ENCODE assay signal across 11 mouse cellular contexts in the genomic region with DNA sequence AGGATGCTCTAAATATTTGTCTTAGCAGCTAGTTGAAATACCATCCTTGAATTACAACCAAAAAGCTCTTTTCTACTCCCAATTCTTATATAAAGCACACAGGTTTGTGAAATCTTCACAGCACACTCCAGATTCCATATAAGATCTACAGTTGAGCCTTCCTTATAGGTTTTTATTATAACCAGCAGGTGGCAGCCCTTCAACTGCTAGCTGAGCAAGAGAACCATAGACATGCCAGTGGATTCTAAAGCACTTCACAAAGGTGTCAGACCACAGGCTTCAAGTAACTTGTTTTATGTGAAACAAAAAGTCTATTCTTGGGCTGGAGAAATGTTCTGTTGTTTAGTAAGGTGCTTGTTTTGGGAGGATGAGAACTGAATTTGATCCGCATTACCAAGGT.
DNase-seq lines count a peak whose midpoint lies in the region; ATAC-seq and TF ChIP-seq lines count a peak whose summit lies in the region.
"Had no signal": no experiment of that assay in that cellular context is flagged by ENCODE, and none has a peak within 500 bp of the region (broad histone marks: within the 10 kb centered on the region; RNA-seq: fewer than 3 reads in every experiment).

No protein-coding gene starts in this region.

- no peak overlapping the region for H3K4me3 ChIP-seq in hindbrain, embryonic 14.5 days (replicated peaks; ENCODE audit: low read length)
- no peak overlapping the region for H3K4me3 ChIP-seq in hindbrain, embryonic 10.5 days
- no peak overlapping the region for H3K4me3 ChIP-seq in midbrain, embryonic 15.5 days
- no peak overlapping the region for H3K4me3 ChIP-seq in midbrain, embryonic 10.5 days
- no peak overlapping the region for H3K4me3 ChIP-seq in stomach, postnatal 0 days (ENCODE audit: low read depth, low read length)
- H3K4me3 ChIP-seq: erythroblast, embryonic 14.5 days; heart, embryonic 15.5 days; limb, embryonic 12.5 days had no signal

- TF ChIP-seq CTCF in stomach, postnatal 0 days (IDR thresholded peaks at IDR 0.05; ENCODE audit: low read depth), result peak; percentile 58

- no peak overlapping the region for H3K9ac ChIP-seq in hindbrain, embryonic 14.5 days
- H3K9ac ChIP-seq in midbrain, embryonic 15.5 days, result no peak overlapping the region
- H3K9ac ChIP-seq in stomach, postnatal 0 days (ENCODE audit: low read length), result no peak overlapping the region
- H3K9ac ChIP-seq: heart, embryonic 15.5 days; limb, embryonic 12.5 days had no signal

- no peaks in the 10 kb centered on the region for H3K9me3 ChIP-seq in hindbrain, embryonic 14.5 days (ENCODE audit: control insufficient read depth, low read length)
- no peaks in the 10 kb centered on the region for H3K9me3 ChIP-seq in hindbrain, embryonic 10.5 days
- no peaks in the 10 kb centered on the region for H3K9me3 ChIP-seq in midbrain, embryonic 15.5 days
- H3K9me3 ChIP-seq in midbrain, embryonic 10.5 days (replicated peaks), result no peaks in the 10 kb centered on the region
- no peaks in the 10 kb centered on the region for H3K9me3 ChIP-seq in stomach, postnatal 0 days (ENCODE audit: control insufficient read depth, low read length)
- H3K9me3 ChIP-seq: heart, embryonic 15.5 days; limb, embryonic 12.5 days had no signal

- ATAC-seq in hindbrain, embryonic 14.5 days (ENCODE audit: low FRiP score), result no peak
- ATAC-seq in midbrain, embryonic 15.5 days (replicated peaks), result peak; percentile 82; the same call in 1 of the 2 replicates
- ATAC-seq in stomach, postnatal 0 days (ENCODE audit: low FRiP score, low TSS enrichment), result no peak

- H3K27ac ChIP-seq in hindbrain, embryonic 14.5 days, result no peak overlapping the region
- no peak overlapping the region for H3K27ac ChIP-seq in hindbrain, embryonic 10.5 days
- no peak overlapping the region for H3K27ac ChIP-seq in midbrain, embryonic 15.5 days
- no peak overlapping the region for H3K27ac ChIP-seq in midbrain, embryonic 10.5 days (replicated peaks)
- H3K27ac ChIP-seq in stomach, postnatal 0 days (replicated peaks), result no peak overlapping the region
- H3K27ac ChIP-seq: heart, embryonic 15.5 days; limb, embryonic 12.5 days had no signal

- no peak for TF ChIP-seq EP300 in stomach, postnatal 0 days (optimal IDR thresholded peaks at IDR 0.05)

- DNase-seq in hindbrain, embryonic 14.5 days (ENCODE audit: low spot score), result peak; percentile 65
- DNase-seq in hindbrain, embryonic 10.5 days (ENCODE audit: low spot score), result no peak
- DNase-seq in midbrain, embryonic 10.5 days (ENCODE audit: low spot score), result no peak
- DNase-seq in brain, embryonic 18.5 days (ENCODE audit: low read depth, low spot score), result peak; percentile 10
- DNase-seq in stomach, postnatal 0 days (ENCODE audit: low spot score), result no peak
- DNase-seq in adrenal gland, adult 2 months, result no peak
- DNase-seq in adrenal gland, postnatal 14 days, result no peak

- H3K27me3 ChIP-seq in hindbrain, embryonic 14.5 days (ENCODE audit: control insufficient read depth, insufficient read depth, low read length), result no peaks in the 10 kb centered on the region
- H3K27me3 ChIP-seq in hindbrain, embryonic 10.5 days (ENCODE audit: insufficient read depth, poor library complexity, severe bottlenecking), result no peaks in the 10 kb centered on the region
- no peaks in the 10 kb centered on the region for H3K27me3 ChIP-seq in midbrain, embryonic 15.5 days (replicated peaks)
- H3K27me3 ChIP-seq in midbrain, embryonic 10.5 days (ENCODE audit: low read depth, poor library complexity, severe bottlenecking), result no peaks in the 10 kb centered on the region
- no peaks in the 10 kb centered on the region for H3K27me3 ChIP-seq in stomach, postnatal 0 days (ENCODE audit: control insufficient read depth, insufficient read depth, low read length)
- H3K27me3 ChIP-seq: heart, embryonic 15.5 days; limb, embryonic 12.5 days had no signal

- WGBS in hindbrain, embryonic 14.5 days, result 91% methylated on average over 1 of the region's 1 CpGs
- WGBS in hindbrain, embryonic 10.5 days, result 96% methylated on average over 1 of the region's 1 CpGs
- WGBS in midbrain, embryonic 15.5 days, result 86% methylated on average over 1 of the region's 1 CpGs
- 98% methylated on average over 1 of the region's 1 CpGs for WGBS in midbrain, embryonic 10.5 days
- WGBS in stomach, postnatal 0 days, result 88% methylated on average over 1 of the region's 1 CpGs

- no peaks in the 10 kb centered on the region for H3K4me1 ChIP-seq in hindbrain, embryonic 14.5 days (replicated peaks; ENCODE audit: control insufficient read depth, insufficient read depth, low read length)
- no peaks in the 10 kb centered on the region for H3K4me1 ChIP-seq in hindbrain, embryonic 10.5 days (replicated peaks)
- no peaks in the 10 kb centered on the region for H3K4me1 ChIP-seq in midbrain, embryonic 15.5 days
- H3K4me1 ChIP-seq in midbrain, embryonic 10.5 days, result no peaks in the 10 kb centered on the region
- no peaks in the 10 kb centered on the region for H3K4me1 ChIP-seq in stomach, postnatal 0 days (replicated peaks; ENCODE audit: control insufficient read depth, insufficient read depth)
- H3K4me1 ChIP-seq: heart, embryonic 15.5 days; limb, embryonic 12.5 days had no signal

- H3K36me3 ChIP-seq in hindbrain, embryonic 14.5 days (replicated peaks; ENCODE audit: control insufficient read depth, insufficient read depth), result no peaks in the 10 kb centered on the region
- H3K36me3 ChIP-seq in hindbrain, embryonic 10.5 days, result no peaks in the 10 kb centered on the region
- H3K36me3 ChIP-seq in midbrain, embryonic 15.5 days (replicated peaks), result no peaks in the 10 kb centered on the region
- no peaks in the 10 kb centered on the region for H3K36me3 ChIP-seq in midbrain, embryonic 10.5 days
- no peaks in the 10 kb centered on the region for H3K36me3 ChIP-seq in stomach, postnatal 0 days (ENCODE audit: control insufficient read depth, insufficient read depth, low read length)
- H3K36me3 ChIP-seq: heart, embryonic 15.5 days; limb, embryonic 12.5 days had no signal

- no peak overlapping the region for H3K4me2 ChIP-seq in hindbrain, embryonic 14.5 days (replicated peaks)
- H3K4me2 ChIP-seq in midbrain, embryonic 15.5 days, result no peak overlapping the region
- no peak overlapping the region for H3K4me2 ChIP-seq in stomach, postnatal 0 days (replicated peaks; ENCODE audit: low read depth)
- H3K4me2 ChIP-seq: heart, embryonic 15.5 days; limb, embryonic 12.5 days had no signal

Comparison
In these comparisons a context has a peak if more than half of its experiments do, and no peak if none do; other contexts are left out.
1. DNase-seq: peak in hindbrain, embryonic 14.5 days (single experiment) and brain, embryonic 18.5 days (single experiment); none in hindbrain, embryonic 10.5 days (single experiment), midbrain, embryonic 10.5 days (single experiment), stomach, postnatal 0 days (single experiment), adrenal gland, adult 2 months (single experiment) and adrenal gland, postnatal 14 days (single experiment).